Mouse (Mus musculus): Measurements from ENCODE around the gene Tbc1d16. TPM values are rescaled to one million over a fixed set of nuclear protein-coding genes. Genes with fewer than 3 reads are reported as not detected.
A peak's percentile ranks its signal among the peaks of the same experiment; 100 is the strongest.

Tbc1d16 gene
- polyA plus RNA-seq, 1 experiment from 2014 or later = 18.7 TPM

- Histone ChIP-seq H3K27me3 (replicated peaks) (no peaks in the 10 kb centered on the region), H3K9ac (no peak overlapping the region), H3K27ac (no peak overlapping the region), H3K4me2 (no peak overlapping the region), H3K4me1 (0 out of 2 replicates have a peak, but pooled peaks cover 9% of the 10 kb centered on the region), H3K36me3 (0 out of 2 replicates have a peak, but pooled peaks cover 6% of the 10 kb centered on the region), H3K4me3 (replicated peaks) (no peak overlapping the region), H3K9me3 (no peaks in the 10 kb centered on the region)
- 79% methylated on average over 4 of the region's 4 CpGs for WGBS
- ATAC-seq (ENCODE audit: insufficient read depth, low FRiP score, low read depth) = no peak
These were observed 29.1 kb downstream of the Tbc1d16 start for GRCm38 (mm10) chr11:119199233-119199601.

- Histone ChIP-seq H3K4me2 (no peak overlapping the region), H3K9me3 (no peaks in the 10 kb centered on the region), H3K27ac (no peak overlapping the region), H3K4me1 (0 out of 2 replicates have a peak, but pooled peaks cover 9% of the 10 kb centered on the region), H3K9ac (no peak overlapping the region), H3K36me3 (0 out of 2 replicates have a peak, but pooled peaks cover 6% of the 10 kb centered on the region), H3K27me3 (replicated peaks) (no peaks in the 10 kb centered on the region), H3K4me3 (replicated peaks) (no peak overlapping the region)
- 58% methylated on average over 26 of the region's 26 CpGs for WGBS
- ATAC-seq (ENCODE audit: insufficient read depth, low FRiP score, low read depth) = no peak
These were observed 29.6 kb downstream of the Tbc1d16 start for GRCm38 (mm10) chr11:119198564-119199232.

- Histone ChIP-seq H3K27ac (no peak overlapping the region), H3K4me2 (no peak overlapping the region), H3K36me3 (0 out of 2 replicates have a peak, but pooled peaks cover 6% of the 10 kb centered on the region), H3K4me3 (replicated peaks) (no peak overlapping the region), H3K27me3 (replicated peaks) (no peaks in the 10 kb centered on the region), H3K9me3 (no peaks in the 10 kb centered on the region), H3K9ac (no peak overlapping the region), H3K4me1 (0 out of 2 replicates have a peak, but pooled peaks cover 9% of the 10 kb centered on the region)
- ATAC-seq (ENCODE audit: insufficient read depth, low FRiP score, low read depth) = no peak
- WGBS = 87% methylated on average over 18 of the region's 18 CpGs
These were observed 30.4 kb downstream of the Tbc1d16 start for GRCm38 (mm10) chr11:119197618-119198563.

GRCm38 (mm10) chr11:119192605-119193004, 35.7 kb downstream of the Tbc1d16 start:
- Histone ChIP-seq H3K9ac (no peak overlapping the region), H3K4me1 (peaks cover 19% of the 10 kb centered on the region), H3K27me3 (replicated peaks) (no peaks in the 10 kb centered on the region), H3K9me3 (no peaks in the 10 kb centered on the region), H3K36me3 (no peaks in the 10 kb centered on the region), H3K27ac (no peak overlapping the region; the same call in 1 of the 2 replicates), H3K4me2 (no peak overlapping the region), H3K4me3 (replicated peaks) (no peak overlapping the region)
- ATAC-seq (ENCODE audit: insufficient read depth, low FRiP score, low read depth) = no peak
- 62% methylated on average over 9 of the region's 9 CpGs for WGBS

GRCm38 (mm10) chr11:119192176-119192575, 36.1 kb downstream of the Tbc1d16 start:
- H3K9ac ChIP-seq = no peak overlapping the region

GRCm38 (mm10) chr11:119191606-119192081, 36.7 kb downstream of the Tbc1d16 start:
- no peaks in the 10 kb centered on the region for H3K9me3 ChIP-seq
- no peaks in the 10 kb centered on the region for H3K36me3 ChIP-seq
- no peaks in the 10 kb centered on the region for H3K27me3 ChIP-seq (replicated peaks)
- no peak for ATAC-seq (ENCODE audit: insufficient read depth, low FRiP score, low read depth)
- WGBS = 75% methylated on average over 9 of the region's 9 CpGs
- no peak overlapping the region for H3K4me3 ChIP-seq (replicated peaks)
- H3K4me2 ChIP-seq = no peak overlapping the region
- peaks cover 26% of the 10 kb centered on the region for H3K4me1 ChIP-seq
- H3K9ac ChIP-seq = no peak overlapping the region
- H3K27ac ChIP-seq = no peak overlapping the region

More at GRCm38 (mm10) chr11:119192176-119192575, 36.1 kb downstream of the Tbc1d16 start:
- H3K4me1 ChIP-seq = peaks cover 22% of the 10 kb centered on the region
- H3K36me3 ChIP-seq = no peaks in the 10 kb centered on the region
- H3K27ac ChIP-seq = no peak overlapping the region; the same call in 1 of the 2 replicates
- H3K4me3 ChIP-seq (replicated peaks) = no peak overlapping the region
- H3K27me3 ChIP-seq (replicated peaks) = no peaks in the 10 kb centered on the region
- H3K4me2 ChIP-seq = no peak overlapping the region
- no peak for ATAC-seq (ENCODE audit: insufficient read depth, low FRiP score, low read depth)
- WGBS = 61% methylated on average over 5 of the region's 5 CpGs
- no peaks in the 10 kb centered on the region for H3K9me3 ChIP-seq

GRCm38 (mm10) chr11:119190498-119190897, 37.8 kb downstream of the Tbc1d16 start:
- Histone ChIP-seq H3K4me2 (no peak overlapping the region), H3K27ac (no peak overlapping the region), H3K4me3 (replicated peaks) (no peak overlapping the region), H3K27me3 (replicated peaks) (no peaks in the 10 kb centered on the region), H3K4me1 (peaks cover 26% of the 10 kb centered on the region), H3K9me3 (no peaks in the 10 kb centered on the region), H3K9ac (no peak overlapping the region), H3K36me3 (no peaks in the 10 kb centered on the region)
- ATAC-seq (ENCODE audit: insufficient read depth, low FRiP score, low read depth) = peak; percentile 59
- WGBS = 22% methylated on average over 11 of the region's 11 CpGs

- WGBS = 88% methylated on average over 3 of the region's 3 CpGs
- H3K4me1 ChIP-seq = peaks cover 28% of the 10 kb centered on the region
- H3K27ac ChIP-seq = no peak overlapping the region
- H3K9me3 ChIP-seq = no peaks in the 10 kb centered on the region
- H3K27me3 ChIP-seq (replicated peaks) = no peaks in the 10 kb centered on the region
- no peak overlapping the region for H3K4me3 ChIP-seq (replicated peaks)
- no peaks in the 10 kb centered on the region for H3K36me3 ChIP-seq
- ATAC-seq (ENCODE audit: insufficient read depth, low FRiP score, low read depth) = no peak
- H3K9ac ChIP-seq = no peak overlapping the region
- no peak overlapping the region for H3K4me2 ChIP-seq
These were observed 39.0 kb downstream of the Tbc1d16 start for GRCm38 (mm10) chr11:119189319-119189718.

GRCm38 (mm10) chr11:119188389-119188788, 39.9 kb downstream of the Tbc1d16 start:
- Histone ChIP-seq H3K4me2 (no peak overlapping the region), H3K4me3 (replicated peaks) (no peak overlapping the region), H3K9me3 (no peaks in the 10 kb centered on the region), H3K9ac (no peak overlapping the region), H3K27ac (peak overlapping the region; percentile 40; the same call in 1 of the 2 replicates), H3K27me3 (replicated peaks) (no peaks in the 10 kb centered on the region), H3K36me3 (no peaks in the 10 kb centered on the region), H3K4me1 (peaks cover 28% of the 10 kb centered on the region)
- ATAC-seq (ENCODE audit: insufficient read depth, low FRiP score, low read depth) = no peak
- WGBS = 60% methylated on average over 6 of the region's 6 CpGs

- H3K9me3 ChIP-seq = no peaks in the 10 kb centered on the region
- ATAC-seq (ENCODE audit: insufficient read depth, low FRiP score, low read depth) = no peak
- H3K36me3 ChIP-seq = no peaks in the 10 kb centered on the region
- no peaks in the 10 kb centered on the region for H3K27me3 ChIP-seq (replicated peaks)
- no peak overlapping the region for H3K4me3 ChIP-seq (replicated peaks)
- no peak overlapping the region for H3K9ac ChIP-seq
- peaks cover 28% of the 10 kb centered on the region for H3K4me1 ChIP-seq
- no peak overlapping the region for H3K27ac ChIP-seq
- WGBS = 64% methylated on average over 10 of the region's 10 CpGs
- H3K4me2 ChIP-seq = no peak overlapping the region
These were observed 40.5 kb downstream of the Tbc1d16 start for GRCm38 (mm10) chr11:119187800-119188197.

- H3K4me3 ChIP-seq (replicated peaks) = no peak overlapping the region
- no peak overlapping the region for H3K4me2 ChIP-seq
- no peak for ATAC-seq (ENCODE audit: insufficient read depth, low FRiP score, low read depth)
- H3K36me3 ChIP-seq = no peaks in the 10 kb centered on the region
- no peak overlapping the region for H3K27ac ChIP-seq
- no peaks in the 10 kb centered on the region for H3K27me3 ChIP-seq (replicated peaks)
- 46% methylated on average over 25 of the region's 25 CpGs for WGBS
- no peak overlapping the region for H3K9ac ChIP-seq
- H3K4me1 ChIP-seq = peaks cover 28% of the 10 kb centered on the region
- H3K9me3 ChIP-seq = no peaks in the 10 kb centered on the region
These were observed 41.1 kb downstream of the Tbc1d16 start for GRCm38 (mm10) chr11:119186989-119187799.
